Mouse (Mus musculus): ENCODE data around the gene Trp53inp2. TPM values are rescaled to one million over a fixed set of nuclear protein-coding genes. Genes with fewer than 3 reads are reported as not detected.

Gene Trp53inp2
- total and polyA plus RNA-seq, 3 experiments, result 410 to 512 (median 457) TPM

GRCm38 (mm10) chr2:155385731-155386533, 5.1 kb downstream of the Trp53inp2 start:
- H3K9ac ChIP-seq (ENCODE audit: low read depth, low read length), result no peak overlapping the region
- no peak overlapping the region for H3K27ac ChIP-seq
- H3K36me3 ChIP-seq (ENCODE audit: control insufficient read depth, insufficient read depth, low read length), result peaks cover 28% of the 10 kb centered on the region
- intact Hi-C loops (cut with DNase I), result loop anchor here (2.0 to 5.0 kb wide), 2 partner anchors 89 to 109 kb away; partner anchors contain the start of gene Map1lc3a
- no peak for TF ChIP-seq CTCF (IDR thresholded peaks at IDR 0.05)
- no peak for TF ChIP-seq POLR2A (IDR thresholded peaks at IDR 0.05; ENCODE audit: insufficient read depth, low read depth, low read length)
- no peak for TF ChIP-seq EP300 (IDR thresholded peaks at IDR 0.05; ENCODE audit: insufficient read depth, low read depth, low read length)
- peaks cover 10% of the 10 kb centered on the region for H3K4me1 ChIP-seq (ENCODE audit: control insufficient read depth, insufficient read depth, low read length)
- no peak for DNase-seq
- WGBS, result 72% methylated on average over 18 of the region's 18 CpGs
- H3K27me3 ChIP-seq (ENCODE audit: control insufficient read depth, insufficient read depth, low read length), result no peaks in the 10 kb centered on the region
- no peak overlapping the region for H3K4me3 ChIP-seq
- no peaks in the 10 kb centered on the region for H3K79me2 ChIP-seq (replicated peaks; ENCODE audit: control insufficient read depth, insufficient read depth, low read length)

GRCm38 (mm10) chr2:155386534-155386899, 5.7 kb downstream of the Trp53inp2 start:
- no peak overlapping the region for H3K27ac ChIP-seq
- H3K4me3 ChIP-seq, result no peak overlapping the region
- 45% methylated on average over 27 of the region's 27 CpGs for WGBS
- no peak for TF ChIP-seq EP300 (IDR thresholded peaks at IDR 0.05; ENCODE audit: insufficient read depth, low read depth, low read length)
- no peak for TF ChIP-seq POLR2A (IDR thresholded peaks at IDR 0.05; ENCODE audit: insufficient read depth, low read depth, low read length)
- no peak for TF ChIP-seq CTCF (IDR thresholded peaks at IDR 0.05)
- peak in 1 of 2 experiments; percentile 43 for DNase-seq
- no peaks in the 10 kb centered on the region for H3K79me2 ChIP-seq (replicated peaks; ENCODE audit: control insufficient read depth, insufficient read depth, low read length)
- intact Hi-C loops (cut with DNase I), result loop anchor here (5.0 kb wide), 1 partner anchor 89 kb away; no protein-coding TSS in a partner anchor
- peaks cover 32% of the 10 kb centered on the region for H3K36me3 ChIP-seq (ENCODE audit: control insufficient read depth, insufficient read depth, low read length)
- peaks cover 10% of the 10 kb centered on the region for H3K4me1 ChIP-seq (ENCODE audit: control insufficient read depth, insufficient read depth, low read length)
- no peaks in the 10 kb centered on the region for H3K27me3 ChIP-seq (ENCODE audit: control insufficient read depth, insufficient read depth, low read length)
- no peak overlapping the region for H3K9ac ChIP-seq (ENCODE audit: low read depth, low read length)

- Histone ChIP-seq H3K4me3 (no peak overlapping the region), H3K36me3 (ENCODE audit: control insufficient read depth, insufficient read depth, low read length) (peaks cover 32% of the 10 kb centered on the region), H3K79me2 (replicated peaks; ENCODE audit: control insufficient read depth, insufficient read depth, low read length) (no peaks in the 10 kb centered on the region), H3K9ac (ENCODE audit: low read depth, low read length) (no peak overlapping the region), H3K4me1 (ENCODE audit: control insufficient read depth, insufficient read depth, low read length) (peaks cover 10% of the 10 kb centered on the region), H3K27me3 (ENCODE audit: control insufficient read depth, insufficient read depth, low read length) (no peaks in the 10 kb centered on the region), H3K27ac (no peak overlapping the region)
- TF ChIP-seq POLR2A (IDR thresholded peaks at IDR 0.05; ENCODE audit: insufficient read depth, low read depth, low read length) (no peak), EP300 (IDR thresholded peaks at IDR 0.05; ENCODE audit: insufficient read depth, low read depth, low read length) (no peak), CTCF (IDR thresholded peaks at IDR 0.05) (peak; percentile 21; the same call in 1 of the 2 replicates)
- intact Hi-C loops (cut with DNase I), result loop anchor here (5.0 kb wide), 1 partner anchor 90 kb away; no protein-coding TSS in a partner anchor
- 76% methylated on average over 4 of the region's 4 CpGs for WGBS
- DNase-seq, result no peak
These were observed 6.2 kb downstream of the Trp53inp2 start for GRCm38 (mm10) chr2:155387052-155387451.

GRCm38 (mm10) chr2:155388573-155388972, 7.7 kb downstream of the Trp53inp2 start:
- no peaks in the 10 kb centered on the region for H3K79me2 ChIP-seq (replicated peaks; ENCODE audit: control insufficient read depth, insufficient read depth, low read length)
- WGBS, result 35% methylated on average over 2 of the region's 2 CpGs
- H3K9ac ChIP-seq (ENCODE audit: low read depth, low read length), result no peak overlapping the region
- TF ChIP-seq CTCF (IDR thresholded peaks at IDR 0.05) (no peak), EP300 (IDR thresholded peaks at IDR 0.05; ENCODE audit: insufficient read depth, low read depth, low read length) (no peak), POLR2A (IDR thresholded peaks at IDR 0.05; ENCODE audit: insufficient read depth, low read depth, low read length) (no peak)
- intact Hi-C loops (cut with DNase I), result loop anchor here (5.0 kb wide), 1 partner anchor 91 kb away; no protein-coding TSS in a partner anchor
- H3K27me3 ChIP-seq (ENCODE audit: control insufficient read depth, insufficient read depth, low read length), result no peaks in the 10 kb centered on the region
- peak in 1 of 2 experiments; percentile 28 for DNase-seq
- peaks cover 34% of the 10 kb centered on the region for H3K36me3 ChIP-seq (ENCODE audit: control insufficient read depth, insufficient read depth, low read length)
- no peak overlapping the region for H3K4me3 ChIP-seq
- peak overlapping the region; percentile 64 for H3K27ac ChIP-seq
- peaks cover 7% of the 10 kb centered on the region for H3K4me1 ChIP-seq (ENCODE audit: control insufficient read depth, insufficient read depth, low read length)

GRCm38 (mm10) chr2:155394586-155394985, 13.7 kb downstream of the Trp53inp2 start:
- Histone ChIP-seq H3K27me3 (ENCODE audit: control insufficient read depth, insufficient read depth, low read length) (no peaks in the 10 kb centered on the region), H3K36me3 (ENCODE audit: control insufficient read depth, insufficient read depth, low read length) (peaks cover 31% of the 10 kb centered on the region), H3K27ac (peak overlapping the region; percentile 46), H3K79me2 (replicated peaks; ENCODE audit: control insufficient read depth, insufficient read depth, low read length) (no peaks in the 10 kb centered on the region), H3K4me1 (ENCODE audit: control insufficient read depth, insufficient read depth, low read length) (no peaks in the 10 kb centered on the region), H3K9ac (ENCODE audit: low read depth, low read length) (no peak overlapping the region), H3K4me3 (no peak overlapping the region)
- TF ChIP-seq POLR2A (IDR thresholded peaks at IDR 0.05; ENCODE audit: insufficient read depth, low read depth, low read length) (no peak), CTCF (IDR thresholded peaks at IDR 0.05) (no peak), EP300 (IDR thresholded peaks at IDR 0.05; ENCODE audit: insufficient read depth, low read depth, low read length) (no peak)
- 82% methylated on average over 5 of the region's 5 CpGs for WGBS
- intact Hi-C loops (cut with DNase I), result no loop called here
- no peak for DNase-seq

GRCm38 (mm10) chr2:155400276-155400675, 19.4 kb downstream of the Trp53inp2 start:
- Histone ChIP-seq H3K27ac (no peak overlapping the region), H3K27me3 (ENCODE audit: control insufficient read depth, insufficient read depth, low read length) (no peaks in the 10 kb centered on the region), H3K9ac (ENCODE audit: low read depth, low read length) (no peak overlapping the region), H3K36me3 (ENCODE audit: control insufficient read depth, insufficient read depth, low read length) (peaks cover 22% of the 10 kb centered on the region), H3K4me1 (ENCODE audit: control insufficient read depth, insufficient read depth, low read length) (no peaks in the 10 kb centered on the region), H3K79me2 (replicated peaks; ENCODE audit: control insufficient read depth, insufficient read depth, low read length) (no peaks in the 10 kb centered on the region), H3K4me3 (no peak overlapping the region)
- no peak for TF ChIP-seq EP300 (IDR thresholded peaks at IDR 0.05; ENCODE audit: insufficient read depth, low read depth, low read length)
- TF ChIP-seq CTCF (IDR thresholded peaks at IDR 0.05), result peak; percentile 21; the same call in 1 of the 2 replicates
- intact Hi-C loops (cut with DNase I), result no loop called here
- DNase-seq, result no peak
